Mouse (Mus musculus) hindbrain, embryonic 12.5 days (tissue): ENCODE results near the gene Smlr1. TPM values are rescaled to one million over a fixed set of nuclear protein-coding genes. Genes with fewer than 3 reads are reported as not detected.

Source experiments
- ATAC-seq: fragments of 200-750 bp; cut with Nextera tagmentation; 2 replicates; pipeline ENCODE4 v1.8.0; 2017; ENCODE audit warnings: moderate TSS enrichment; ENCODE audit not compliant: low FRiP score
- H3K27ac ChIP-seq: fragments of 300-500 bp; sonication (generic); 2 replicates; pipeline ENCODE4 v1.5.1; 2016; ENCODE audit warnings: mild to moderate bottlenecking
- H3K27me3 ChIP-seq: fragments of 300-500 bp; sonication (generic); 2 replicates; pipeline ENCODE4 v1.6.1; 2016; ENCODE audit warnings: mild to moderate bottlenecking
- H3K36me3 ChIP-seq: fragments of 300-500 bp; sonication (generic); 2 replicates; pipeline ENCODE4 v1.6.1; 2016; ENCODE audit warnings: mild to moderate bottlenecking
- H3K4me1 ChIP-seq: fragments of 300-500 bp; sonication (generic); 2 replicates; pipeline ENCODE4 v1.6.1; 2016
- H3K4me2 ChIP-seq: fragments of 300-500 bp; sonication (generic); replicated peaks from 2 replicates; pipeline ENCODE4 v1.6.1; 2016; ENCODE audit warnings: mild to moderate bottlenecking
- H3K4me3 ChIP-seq: fragments of 300-500 bp; sonication (generic); 2 replicates; pipeline ENCODE4 v1.5.1; 2016; ENCODE audit warnings: mild to moderate bottlenecking
- H3K9ac ChIP-seq: fragments of 300-500 bp; sonication (generic); 2 replicates; pipeline ENCODE4 v1.6.1; 2016; ENCODE audit warnings: mild to moderate bottlenecking, moderate library complexity
- H3K9me3 ChIP-seq: fragments of 300-500 bp; sonication (generic); replicated peaks from 2 replicates; pipeline ENCODE4 v1.6.1; 2016; ENCODE audit warnings: mild to moderate bottlenecking
- WGBS: fragments of 180-500 bp; shearing (Covaris S2); methylation state at CpG from one replicate; pipeline ENCODE4 v1.1.7; 2016; 5-methylcytosine and 5-hydroxymethylcytosine counted together
- polyA plus RNA-seq: library from polyadenylated mRNA; unstranded; fragments of >200 nt; fragmentation: Nextera tagmentation; extraction: Ambion mirVana; gene quantifications from 2 replicates; pipeline ENCODE4 v1.2.1, GENCODE M21; 2016

Gene Smlr1
- polyA plus RNA-seq, 1 experiment from 2014 or later, result not detected

GRCm38 (mm10) chr10:25533105-25533504 is 3.0 kb downstream of the Smlr1 start:
- Histone ChIP-seq H3K27ac (no peak overlapping the region), H3K27me3 (no peaks in the 10 kb centered on the region), H3K9me3 (no peaks in the 10 kb centered on the region), H3K4me3 (no peak overlapping the region), H3K4me2 (no peak overlapping the region), H3K4me1 (no peaks in the 10 kb centered on the region), H3K36me3 (no peaks in the 10 kb centered on the region), H3K9ac (no peak overlapping the region)
- WGBS, result 75% methylated on average over 2 of the region's 2 CpGs
- no peak for ATAC-seq

GRCm38 (mm10) chr10:25531335-25531734 is 4.7 kb downstream of the Smlr1 start:
- Histone ChIP-seq H3K27ac (no peak overlapping the region), H3K9ac (no peak overlapping the region), H3K36me3 (no peaks in the 10 kb centered on the region), H3K4me2 (no peak overlapping the region), H3K4me3 (no peak overlapping the region), H3K27me3 (no peaks in the 10 kb centered on the region), H3K4me1 (no peaks in the 10 kb centered on the region), H3K9me3 (no peaks in the 10 kb centered on the region)
- 61% methylated on average over 13 of the region's 13 CpGs for WGBS
- ATAC-seq, result peak; percentile 60; the same call in 1 of the 2 replicates

- no peak overlapping the region for H3K27ac ChIP-seq
- no peaks in the 10 kb centered on the region for H3K4me1 ChIP-seq
- no peaks in the 10 kb centered on the region for H3K27me3 ChIP-seq
- ATAC-seq, result no peak
- no peak overlapping the region for H3K4me2 ChIP-seq
- no peaks in the 10 kb centered on the region for H3K9me3 ChIP-seq
- H3K36me3 ChIP-seq, result no peaks in the 10 kb centered on the region
- 81% methylated on average over 3 of the region's 3 CpGs for WGBS
- H3K9ac ChIP-seq, result no peak overlapping the region
- no peak overlapping the region for H3K4me3 ChIP-seq
These were observed 8.9 kb downstream of the Smlr1 start for GRCm38 (mm10) chr10:25527126-25527525.

GRCm38 (mm10) chr10:25526622-25527021 is 9.4 kb downstream of the Smlr1 start:
- no peak overlapping the region for H3K9ac ChIP-seq
- no peaks in the 10 kb centered on the region for H3K9me3 ChIP-seq
- no peaks in the 10 kb centered on the region for H3K27me3 ChIP-seq
- H3K4me2 ChIP-seq, result no peak overlapping the region
- no peak overlapping the region for H3K4me3 ChIP-seq
- no peak for ATAC-seq
- H3K4me1 ChIP-seq, result no peaks in the 10 kb centered on the region
- no peak overlapping the region for H3K27ac ChIP-seq
- 90% methylated on average over 4 of the region's 4 CpGs for WGBS
- H3K36me3 ChIP-seq, result no peaks in the 10 kb centered on the region

GRCm38 (mm10) chr10:25526156-25526555 is 9.9 kb downstream of the Smlr1 start:
- 74% methylated on average over 4 of the region's 4 CpGs for WGBS
- Histone ChIP-seq H3K4me1 (no peaks in the 10 kb centered on the region), H3K9ac (no peak overlapping the region), H3K4me3 (no peak overlapping the region), H3K27me3 (no peaks in the 10 kb centered on the region), H3K27ac (no peak overlapping the region), H3K4me2 (no peak overlapping the region), H3K9me3 (no peaks in the 10 kb centered on the region), H3K36me3 (no peaks in the 10 kb centered on the region)
- no peak for ATAC-seq

GRCm38 (mm10) chr10:25523727-25524126 is 12.3 kb downstream of the Smlr1 start:
- no peak for ATAC-seq

GRCm38 (mm10) chr10:25520428-25520827 is 15.6 kb downstream of the Smlr1 start:
- Histone ChIP-seq H3K36me3 (peaks cover 3% of the 10 kb centered on the region; the same call in 1 of the 2 replicates), H3K27ac (no peak overlapping the region), H3K9ac (no peak overlapping the region), H3K9me3 (no peaks in the 10 kb centered on the region), H3K4me1 (no peaks in the 10 kb centered on the region), H3K4me2 (no peak overlapping the region), H3K4me3 (no peak overlapping the region), H3K27me3 (no peaks in the 10 kb centered on the region)
- 85% methylated on average over 5 of the region's 5 CpGs for WGBS
- no peak for ATAC-seq

More at GRCm38 (mm10) chr10:25523727-25524126, 12.3 kb downstream of the Smlr1 start:
- Histone ChIP-seq H3K36me3 (no peaks in the 10 kb centered on the region), H3K4me2 (no peak overlapping the region), H3K27me3 (no peaks in the 10 kb centered on the region), H3K9me3 (no peaks in the 10 kb centered on the region), H3K4me3 (no peak overlapping the region), H3K4me1 (no peaks in the 10 kb centered on the region), H3K27ac (no peak overlapping the region), H3K9ac (no peak overlapping the region)
- 75% methylated on average over 8 of the region's 8 CpGs for WGBS

- no peaks in the 10 kb centered on the region for H3K27me3 ChIP-seq
- no peak overlapping the region for H3K27ac ChIP-seq
- peaks cover 3% of the 10 kb centered on the region; the same call in 1 of the 2 replicates for H3K36me3 ChIP-seq
- no peak overlapping the region for H3K9ac ChIP-seq
- no peak for ATAC-seq
- 54% methylated on average over 3 of the region's 3 CpGs for WGBS
- H3K9me3 ChIP-seq, result no peaks in the 10 kb centered on the region
- H3K4me2 ChIP-seq, result no peak overlapping the region
- no peaks in the 10 kb centered on the region for H3K4me1 ChIP-seq
- H3K4me3 ChIP-seq, result no peak overlapping the region
These were observed 16.1 kb downstream of the Smlr1 start for GRCm38 (mm10) chr10:25519954-25520353.

- Histone ChIP-seq H3K36me3 (peaks cover 3% of the 10 kb centered on the region; the same call in 1 of the 2 replicates), H3K9me3 (no peaks in the 10 kb centered on the region), H3K27me3 (no peaks in the 10 kb centered on the region), H3K4me1 (no peaks in the 10 kb centered on the region), H3K27ac (no peak overlapping the region), H3K4me2 (no peak overlapping the region), H3K4me3 (no peak overlapping the region), H3K9ac (no peak overlapping the region)
- no peak for ATAC-seq
- WGBS, result 68% methylated on average over 1 of the region's 1 CpGs
These were observed 22.2 kb downstream of the Smlr1 start for GRCm38 (mm10) chr10:25513821-25514220.

GRCm38 (mm10) chr10:25503250-25503649 is 32.8 kb downstream of the Smlr1 start:
- no peak overlapping the region for H3K27ac ChIP-seq
- H3K27me3 ChIP-seq, result no peaks in the 10 kb centered on the region
- H3K36me3 ChIP-seq, result 0 out of 2 replicates have a peak, but pooled peaks cover 3% of the 10 kb centered on the region
- no peak overlapping the region for H3K4me2 ChIP-seq
- 90% methylated on average over 5 of the region's 5 CpGs for WGBS
- no peak for ATAC-seq
- H3K4me3 ChIP-seq, result no peak overlapping the region
- no peaks in the 10 kb centered on the region for H3K9me3 ChIP-seq
- no peaks in the 10 kb centered on the region; the same call in 1 of the 2 replicates for H3K4me1 ChIP-seq
- no peak overlapping the region for H3K9ac ChIP-seq

- 54% methylated on average over 10 of the region's 10 CpGs for WGBS
- no peak overlapping the region for H3K9ac ChIP-seq
- peak; percentile 46; the same call in 1 of the 2 replicates for ATAC-seq
These were observed 36.6 kb downstream of the Smlr1 start for GRCm38 (mm10) chr10:25499323-25500071.

GRCm38 (mm10) chr10:25488456-25488855 is 47.6 kb downstream of the Smlr1 start:
- H3K27ac ChIP-seq, result no peak overlapping the region
- no peaks in the 10 kb centered on the region for H3K9me3 ChIP-seq
- H3K4me1 ChIP-seq, result no peaks in the 10 kb centered on the region
- ATAC-seq, result 0 out of 2 replicates have a peak, but pooled peaks have one; percentile 60
- H3K27me3 ChIP-seq, result no peaks in the 10 kb centered on the region
- H3K4me2 ChIP-seq, result no peak overlapping the region
- no peak overlapping the region for H3K4me3 ChIP-seq
- H3K36me3 ChIP-seq, result no peaks in the 10 kb centered on the region
- H3K9ac ChIP-seq, result no peak overlapping the region
- 14% methylated on average over 1 of the region's 1 CpGs for WGBS

More at GRCm38 (mm10) chr10:25499323-25500071, 36.6 kb downstream of the Smlr1 start:
- H3K4me1 ChIP-seq, result no peaks in the 10 kb centered on the region; the same call in 1 of the 2 replicates
- no peak overlapping the region for H3K4me3 ChIP-seq
- H3K4me2 ChIP-seq, result no peak overlapping the region
- H3K9me3 ChIP-seq, result no peaks in the 10 kb centered on the region
- 0 out of 2 replicates have a peak, but pooled peaks cover 3% of the 10 kb centered on the region for H3K36me3 ChIP-seq
- H3K27me3 ChIP-seq, result no peaks in the 10 kb centered on the region
- H3K27ac ChIP-seq, result no peak overlapping the region

GRCm38 (mm10) chr10:25482791-25483190 is 53.3 kb downstream of the Smlr1 start:
- H3K4me1 ChIP-seq, result no peaks in the 10 kb centered on the region
- no peaks in the 10 kb centered on the region for H3K36me3 ChIP-seq
- no peak overlapping the region for H3K9ac ChIP-seq
- WGBS, result 69% methylated on average over 5 of the region's 5 CpGs
- H3K4me3 ChIP-seq, result no peak overlapping the region
- no peak for ATAC-seq
- H3K27ac ChIP-seq, result no peak overlapping the region
- no peaks in the 10 kb centered on the region for H3K9me3 ChIP-seq
- no peaks in the 10 kb centered on the region for H3K27me3 ChIP-seq
- no peak overlapping the region for H3K4me2 ChIP-seq
